11 mouse cellular contexts compared by ENCODE assay signal in genomic region chr10:81421797-81422100, GRCm38 (mm10). TPM values are rescaled to one million over a fixed set of nuclear protein-coding genes. Genes with fewer than 3 reads are reported as not detected.
DNase-seq lines count a peak whose midpoint lies in the region; ATAC-seq and TF ChIP-seq lines count a peak whose summit lies in the region.
"Had no signal": no experiment of that assay in that cellular context is flagged by ENCODE, and none has a peak within 500 bp of the region (broad histone marks: within the 10 kb centered on the region; RNA-seq: fewer than 3 reads in every experiment).

No protein-coding gene starts in this region.

- no peak overlapping the region; the same call in 1 of the 2 replicates for H3K9ac ChIP-seq in liver, postnatal 0 days (replicated peaks)
- H3K9ac ChIP-seq in liver, embryonic 11.5 days (ENCODE audit: low read depth, low read length): no peak overlapping the region
- H3K9ac ChIP-seq: neural tube, embryonic 13.5 days had no signal

- intact Hi-C loops in heart, postnatal 36 days (cut with DNase I): no loop called here

- H3K9me3 ChIP-seq in liver, postnatal 0 days (ENCODE audit: low read length): no peaks in the 10 kb centered on the region
- H3K9me3 ChIP-seq in liver, embryonic 11.5 days (ENCODE audit: control insufficient read depth, low read length): no peaks in the 10 kb centered on the region
- H3K9me3 ChIP-seq: neural tube, embryonic 13.5 days had no signal

- no peaks in the 10 kb centered on the region for H3K27me3 ChIP-seq in cerebellum, adult 2 months (ENCODE audit: control insufficient read depth, insufficient read depth, low read length)
- peaks cover 15% of the 10 kb centered on the region for H3K27me3 ChIP-seq in liver, postnatal 0 days (ENCODE audit: insufficient read depth, low read length)
- peaks cover 42% of the 10 kb centered on the region for H3K27me3 ChIP-seq in liver, embryonic 11.5 days (replicated peaks; ENCODE audit: control insufficient read depth, insufficient read depth, low read length)
- H3K27me3 ChIP-seq: Patski had no signal

- peaks cover 67% of the 10 kb centered on the region for H3K4me1 ChIP-seq in cerebellum, adult 2 months (ENCODE audit: control insufficient read depth, insufficient read depth, low read length)
- peaks cover 32% of the 10 kb centered on the region for H3K4me1 ChIP-seq in liver, postnatal 0 days (ENCODE audit: insufficient read depth)
- H3K4me1 ChIP-seq in liver, embryonic 11.5 days (replicated peaks; ENCODE audit: control insufficient read depth, insufficient read depth, low read length): peaks cover 29% of the 10 kb centered on the region

- H3K4me3 ChIP-seq in cerebellum, adult 2 months (replicated peaks; ENCODE audit: insufficient read depth, low read depth, low read length): no peak overlapping the region
- H3K4me3 ChIP-seq in liver, postnatal 0 days (ENCODE audit: low read depth, low read length): no peak overlapping the region
- no peak overlapping the region for H3K4me3 ChIP-seq in liver, embryonic 11.5 days (ENCODE audit: low read depth, low read length)
- H3K4me3 ChIP-seq: left cerebral cortex, adult 2 months; neural tube, embryonic 13.5 days had no signal

- no peak for TF ChIP-seq EP300 in liver, postnatal 0 days (IDR thresholded peaks at IDR 0.05; ENCODE audit: low read depth)

- TF ChIP-seq CTCF in cerebellum, adult 2 months (IDR thresholded peaks at IDR 0.05; ENCODE audit: borderline replicate concordance, insufficient read depth, low read depth, low read length): no peak
- TF ChIP-seq CTCF in liver, postnatal 0 days (IDR thresholded peaks at IDR 0.05; ENCODE audit: low read depth): no peak

- TF ChIP-seq POLR2A in cerebellum, adult 2 months (IDR thresholded peaks at IDR 0.05; ENCODE audit: borderline replicate concordance, insufficient read depth, low read length): no peak

- 0 out of 2 replicates have a peak, but pooled peaks cover 2% of the 10 kb centered on the region for H3K36me3 ChIP-seq in liver, postnatal 0 days (replicated peaks; ENCODE audit: insufficient read depth, low read length)
- H3K36me3 ChIP-seq in liver, embryonic 11.5 days (ENCODE audit: control insufficient read depth, insufficient read depth, low read length): no peaks in the 10 kb centered on the region

- peak in 1 of 2 experiments; percentile 23 for DNase-seq in cerebellum, adult 2 months
- DNase-seq in cerebellum, adult 11-12 months: no peak
- DNase-seq in liver, postnatal 0 days: peak; percentile 35
- DNase-seq in liver, embryonic 11.5 days (ENCODE audit: low spot score): no peak
- DNase-seq in adrenal gland, postnatal 14 days: peak; percentile 73
- peak; percentile 15 to 41 for DNase-seq in heart, postnatal 36 days
- DNase-seq in embryo, embryonic 11 days: no peak
- DNase-seq in ovary, postnatal 36 days (ENCODE audit: low spot score): no peak

- peak; percentile 71 for ATAC-seq in liver, postnatal 0 days
- ATAC-seq in liver, embryonic 11.5 days (replicated peaks; ENCODE audit: low FRiP score): no peak
- ATAC-seq: Patski had no signal

- no peak overlapping the region for H3K4me2 ChIP-seq in liver, postnatal 0 days (ENCODE audit: low read depth, low read length)
- no peak overlapping the region for H3K4me2 ChIP-seq in liver, embryonic 11.5 days
- H3K4me2 ChIP-seq: neural tube, embryonic 13.5 days had no signal

- peak overlapping the region; percentile 35; the same call in 1 of the 2 replicates for H3K27ac ChIP-seq in cerebellum, adult 2 months (ENCODE audit: insufficient read depth, low read length)
- no peak overlapping the region for H3K27ac ChIP-seq in liver, postnatal 0 days (ENCODE audit: low read depth)
- H3K27ac ChIP-seq in liver, embryonic 11.5 days (ENCODE audit: low read depth, low read length): no peak overlapping the region
- H3K27ac ChIP-seq: left cerebral cortex, adult 2 months; neural tube, embryonic 13.5 days had no signal

- WGBS in cerebellum, adult 2 months: 40% methylated on average over 5 of the region's 5 CpGs
- 81% methylated on average over 5 of the region's 5 CpGs for WGBS in liver, postnatal 0 days (ENCODE audit: insufficient replicate concordance)
- 70% methylated on average over 5 of the region's 5 CpGs for WGBS in liver, embryonic 11.5 days

RNA-seq across cellular contexts. Expression of gene Smim24, which starts 28.9 kb away (rescaled TPM):
- 1.2 and 1.7 TPM in 2 replicates for polyA plus RNA-seq in cerebellum, adult 2 months (2012; rRNA removed)
- 1.7 and 2.0 TPM in 2 replicates for polyA plus RNA-seq in liver, postnatal 0 days (2015; fragmentation: Nextera tagmentation; extraction: Ambion mirVana)
- 3.8 and 4.5 TPM in 2 replicates for polyA plus RNA-seq in liver, embryonic 11.5 days (2014; fragmentation: Nextera tagmentation; extraction: Ambion mirVana)
- 0.94 and 1.9 TPM in 2 replicates for total RNA-seq in adrenal gland, postnatal 14 days (2021)
- total RNA-seq in heart, postnatal 36 days (2021): 1 to 10 TPM; 2.2 to 2.4 TPM

RNA-seq across cellular contexts. Expression of gene Gm48552, which starts 32.9 kb away (rescaled TPM):
- polyA plus RNA-seq in cerebellum, adult 2 months (2012; rRNA removed): 10.7 and 13.8 TPM in 2 replicates
- polyA plus RNA-seq in liver, postnatal 0 days (2015; fragmentation: Nextera tagmentation; extraction: Ambion mirVana): not detected in 2 replicates
- polyA plus RNA-seq in liver, embryonic 11.5 days (2014; fragmentation: Nextera tagmentation; extraction: Ambion mirVana): 0.62 and 0.67 TPM in 2 replicates
- total RNA-seq in adrenal gland, postnatal 14 days (2021): 0.64 and 2.1 TPM in 2 replicates
- under 1 TPM in 1 of 2 experiments, not detected in 1; 0.62 TPM for total RNA-seq in heart, postnatal 36 days (2021)

RNA-seq across cellular contexts. Expression of gene Nfic, which starts 33.7 kb away (rescaled TPM):
- 103 and 108 TPM in 2 replicates for polyA plus RNA-seq in cerebellum, adult 2 months (2012; rRNA removed)
- polyA plus RNA-seq in liver, postnatal 0 days (2015; fragmentation: Nextera tagmentation; extraction: Ambion mirVana): 19.6 and 21.1 TPM in 2 replicates
- polyA plus RNA-seq in liver, embryonic 11.5 days (2014; fragmentation: Nextera tagmentation; extraction: Ambion mirVana): 15.4 and 21.4 TPM in 2 replicates
- 90.1 and 104 TPM in 2 replicates for total RNA-seq in adrenal gland, postnatal 14 days (2021)
- 100 to 1,000 TPM; 115 to 133 TPM for total RNA-seq in heart, postnatal 36 days (2021)

RNA-seq across cellular contexts. Expression of gene Gm48551, which starts 37.5 kb away (rescaled TPM):
- 10.2 and 10.8 TPM in 2 replicates for polyA plus RNA-seq in cerebellum, adult 2 months (2012; rRNA removed)
- 0.40 and 0.70 TPM in 2 replicates for polyA plus RNA-seq in liver, postnatal 0 days (2015; fragmentation: Nextera tagmentation; extraction: Ambion mirVana)
- polyA plus RNA-seq in liver, embryonic 11.5 days (2014; fragmentation: Nextera tagmentation; extraction: Ambion mirVana): 1.3 and 1.9 TPM in 2 replicates
- total RNA-seq in adrenal gland, postnatal 14 days (2021): 0.48 and 1.6 TPM in 2 replicates
- 1 to 10 TPM; 1.1 to 2.0 TPM for total RNA-seq in heart, postnatal 36 days (2021)

RNA-seq across cellular contexts. Expression of gene Dohh, which starts 37.5 kb away (rescaled TPM):
- 87.7 and 93.1 TPM in 2 replicates for polyA plus RNA-seq in cerebellum, adult 2 months (2012; rRNA removed)
- 39.3 and 42.1 TPM in 2 replicates for polyA plus RNA-seq in liver, postnatal 0 days (2015; fragmentation: Nextera tagmentation; extraction: Ambion mirVana)
- 97.4 and 99.3 TPM in 2 replicates for polyA plus RNA-seq in liver, embryonic 11.5 days (2014; fragmentation: Nextera tagmentation; extraction: Ambion mirVana)
- 52.6 and 55.6 TPM in 2 replicates for total RNA-seq in adrenal gland, postnatal 14 days (2021)
- total RNA-seq in heart, postnatal 36 days (2021): 10 to 100 TPM; 50.3 to 52.2 TPM

Comparison
In these comparisons a context has a peak if more than half of its experiments do, and no peak if none do; other contexts are left out.
1. DNase-seq: peak in liver, postnatal 0 days (single experiment), adrenal gland, postnatal 14 days (single experiment) and heart, postnatal 36 days (2 of 2); none in cerebellum, adult 11-12 months (single experiment), liver, embryonic 11.5 days (single experiment), embryo, embryonic 11 days (single experiment) and ovary, postnatal 36 days (single experiment).